Mouse (Mus musculus) heart, postnatal 0 days (tissue): ENCODE measurements around the gene Ceacam15. TPM values are rescaled to one million over a fixed set of nuclear protein-coding genes. Genes with fewer than 3 reads are reported as not detected.

Experiments used
- ATAC-seq: fragments of 200-750 bp; cut with Nextera tagmentation; 2 replicates; pipeline ENCODE4 v1.8.0; 2017; ENCODE audit warnings: low read depth, moderate number of reproducible peaks, moderate library complexity; ENCODE audit not compliant: insufficient read depth
- DNase-seq: peaks from one replicate; pipeline ENCODE4 v3.0.0-alpha.2; 2016; ENCODE audit warnings: low spot score
- H3K27ac ChIP-seq: fragments of 300-500 bp; sonication (generic); 2 replicates; pipeline ENCODE4 v1.5.1; 2014; ENCODE audit warnings: low read depth, mild to moderate bottlenecking
- H3K27me3 ChIP-seq: fragments of 300-500 bp; sonication (generic); 2 replicates; pipeline ENCODE4 v1.6.1; 2014; ENCODE audit warnings: low read length, mixed read lengths; ENCODE audit not compliant: control insufficient read depth, insufficient read depth
- H3K36me3 ChIP-seq: fragments of 300-500 bp; sonication (generic); replicated peaks from 2 replicates; pipeline ENCODE4 v1.6.1; 2014; ENCODE audit warnings: low read length, mixed read lengths; ENCODE audit not compliant: control insufficient read depth, insufficient read depth
- H3K4me1 ChIP-seq: fragments of 300-500 bp; sonication (generic); 2 replicates; pipeline ENCODE4 v1.6.1; 2014; ENCODE audit warnings: antibody characterized with exemption; ENCODE audit not compliant: control insufficient read depth, insufficient read depth
- H3K4me2 ChIP-seq: fragments of 300-500 bp; sonication (generic); 2 replicates; pipeline ENCODE4 v1.6.1; 2014; ENCODE audit warnings: low read depth, mild to moderate bottlenecking, low read length, moderate library complexity
- H3K4me3 ChIP-seq: fragments of 300-500 bp; sonication (generic); 2 replicates; pipeline ENCODE4 v1.5.1; 2014; ENCODE audit warnings: low read depth, low read length
- H3K9ac ChIP-seq: fragments of 300-500 bp; sonication (generic); replicated peaks from 2 replicates; pipeline ENCODE4 v1.6.1; 2014; ENCODE audit warnings: low read depth, low read length, mixed read lengths
- H3K9me3 ChIP-seq: fragments of 300-500 bp; sonication (generic); replicated peaks from 2 replicates; pipeline ENCODE4 v1.6.1; 2016; ENCODE audit warnings: low read length; ENCODE audit not compliant: control insufficient read depth
- CTCF ChIP-seq: IDR thresholded peaks from 2 replicates; pipeline ENCODE4 v1.5.1; 2016; ENCODE audit warnings: antibody characterized with exemption, control low read depth, low read depth
- EP300 ChIP-seq: IDR thresholded peaks from 2 replicates; pipeline ENCODE4 v1.6.1; 2016; ENCODE audit warnings: antibody characterized with exemption, low read depth
- WGBS: fragments of 180-500 bp; shearing (Covaris S2); extraction: QIAGEN DNeasy Blood & Tissue Kit; methylation state at CpG from one replicate; pipeline ENCODE4 v1.1.7; 2014; 5-methylcytosine and 5-hydroxymethylcytosine counted together
- polyA plus RNA-seq: library from polyadenylated mRNA; unstranded; fragments of >200 nt; fragmentation: Nextera tagmentation; extraction: Ambion mirVana; gene quantifications from 2 replicates; pipeline ENCODE4 v1.2.1, GENCODE M21; 2015
- total RNA-seq: library from RNA; depleted of rRNA; stranded (reverse); fragments of >200 nt; gene quantifications from 2 replicates; pipeline ENCODE4 v1.2.3, GENCODE M21; 2014; ENCODE audit warnings: low replicate concordance

The Ceacam15 gene
- total and polyA plus RNA-seq, 2 experiments from 2014 or later = 1.5 to 1.6 TPM

- no peaks in the 10 kb centered on the region for H3K27me3 ChIP-seq
- ATAC-seq (no peak), DNase-seq (no peak)
- H3K27ac ChIP-seq = no peak overlapping the region
- no peaks in the 10 kb centered on the region for H3K36me3 ChIP-seq
- peaks cover 27% of the 10 kb centered on the region for H3K4me1 ChIP-seq
- TF ChIP-seq EP300 (no peak), CTCF (peak; percentile 16)
- no peak overlapping the region for H3K9ac ChIP-seq
- no peaks in the 10 kb centered on the region for H3K9me3 ChIP-seq
- 76% methylated on average over 5 of the region's 5 CpGs for WGBS
- no peak overlapping the region for H3K4me3 ChIP-seq
- no peak overlapping the region for H3K4me2 ChIP-seq
Measured at GRCm38 (mm10) chr7:16710604-16711003, 35.1 kb upstream of the Ceacam15 start.

GRCm38 (mm10) chr7:16708244-16708643 is 32.7 kb upstream of the Ceacam15 start:
- Histone ChIP-seq H3K4me3 (no peak overlapping the region), H3K9ac (no peak overlapping the region), H3K9me3 (no peaks in the 10 kb centered on the region), H3K4me2 (no peak overlapping the region), H3K27me3 (no peaks in the 10 kb centered on the region), H3K27ac (0 out of 2 replicates have a peak overlapping the region, but pooled peaks have one; percentile 3), H3K36me3 (no peaks in the 10 kb centered on the region), H3K4me1 (peaks cover 27% of the 10 kb centered on the region)
- DNase-seq (peak; percentile 42), ATAC-seq (peak; percentile 24; the same call in 1 of the 2 replicates)
- 18% methylated on average over 9 of the region's 9 CpGs for WGBS
- TF ChIP-seq EP300 (no peak), CTCF (no peak)

- Histone ChIP-seq H3K4me1 (peaks cover 27% of the 10 kb centered on the region), H3K36me3 (no peaks in the 10 kb centered on the region), H3K4me2 (peak overlapping the region; percentile 22; the same call in 1 of the 2 replicates), H3K4me3 (no peak overlapping the region), H3K27ac (peak overlapping the region; percentile 73), H3K9ac (no peak overlapping the region), H3K9me3 (no peaks in the 10 kb centered on the region), H3K27me3 (no peaks in the 10 kb centered on the region)
- TF ChIP-seq CTCF = no peak
- TF ChIP-seq EP300 = no peak
- 11% methylated on average over 9 of the region's 9 CpGs for whole genome bisulfite sequencing
- DNase-seq (peak; percentile 72), ATAC-seq (peak; percentile 89)
Measured at GRCm38 (mm10) chr7:16706385-16706784, 30.9 kb upstream of the Ceacam15 start.

GRCm38 (mm10) chr7:16700583-16700982 is 25.1 kb upstream of the Ceacam15 start:
- no peak for TF ChIP-seq CTCF
- no peak for TF ChIP-seq EP300
- H3K4me3 ChIP-seq = no peak overlapping the region
- peaks cover 8% of the 10 kb centered on the region; the same call in 1 of the 2 replicates for H3K4me1 ChIP-seq
- H3K27ac ChIP-seq = 0 out of 2 replicates have a peak overlapping the region, but pooled peaks have one; percentile 35
- peak; percentile 74 for ATAC-seq
- H3K4me2 ChIP-seq = no peak overlapping the region
- 41% methylated on average over 5 of the region's 5 CpGs for WGBS
- H3K27me3 ChIP-seq = no peaks in the 10 kb centered on the region
- H3K9me3 ChIP-seq = no peaks in the 10 kb centered on the region
- DNase-seq = peak; percentile 49
- no peak overlapping the region for H3K9ac ChIP-seq
- no peaks in the 10 kb centered on the region for H3K36me3 ChIP-seq

- H3K36me3 ChIP-seq = no peaks in the 10 kb centered on the region
- no peak overlapping the region for H3K9ac ChIP-seq
- WGBS = 36% methylated on average over 2 of the region's 2 CpGs
- ATAC-seq (no peak), DNase-seq (peak; percentile 36)
- TF ChIP-seq EP300 = no peak
- peak; percentile 71 for TF ChIP-seq CTCF
- H3K9me3 ChIP-seq = no peaks in the 10 kb centered on the region
- H3K4me2 ChIP-seq = no peak overlapping the region
- no peak overlapping the region for H3K27ac ChIP-seq
- H3K4me1 ChIP-seq = peaks cover 8% of the 10 kb centered on the region; the same call in 1 of the 2 replicates
- no peaks in the 10 kb centered on the region for H3K27me3 ChIP-seq
- no peak overlapping the region for H3K4me3 ChIP-seq
Measured at GRCm38 (mm10) chr7:16699042-16699441, 23.5 kb upstream of the Ceacam15 start.

- Histone ChIP-seq H3K4me1 (no peaks in the 10 kb centered on the region), H3K27ac (no peak overlapping the region), H3K4me3 (no peak overlapping the region), H3K9ac (no peak overlapping the region), H3K36me3 (no peaks in the 10 kb centered on the region), H3K4me2 (no peak overlapping the region), H3K9me3 (no peaks in the 10 kb centered on the region), H3K27me3 (no peaks in the 10 kb centered on the region)
- no peak for DNase-seq
- 32% methylated on average over 3 of the region's 3 CpGs for WGBS
- no peak for ATAC-seq
- TF ChIP-seq EP300 (no peak), CTCF (peak; percentile 76)
Measured at GRCm38 (mm10) chr7:16695025-16695424, 19.5 kb upstream of the Ceacam15 start.
